Mouse (Mus musculus): ENCODE results near the gene Pard6a.

The Pard6a gene

GRCm38 (mm10) chr8:105702001-105702401, 1.1 kb downstream of the Pard6a start:
- DNase-seq (ENCODE audit: low spot score) = no peak

GRCm38 (mm10) chr8:105702731-105703415, 1.9 kb downstream of the Pard6a start:
- no peak for DNase-seq (ENCODE audit: low spot score)

GRCm38 (mm10) chr8:105704146-105704812, 3.3 kb downstream of the Pard6a start:
- no peak for DNase-seq (ENCODE audit: low spot score)

GRCm38 (mm10) chr8:105704955-105705354, 4.0 kb downstream of the Pard6a start:
- no peak for DNase-seq (ENCODE audit: low spot score)

GRCm38 (mm10) chr8:105706426-105706825, 5.5 kb downstream of the Pard6a start:
- DNase-seq (ENCODE audit: low spot score) = no peak

GRCm38 (mm10) chr8:105707498-105708403, 6.8 kb downstream of the Pard6a start, which contains the start of the genes 4933405L10Rik and Enkd1:
Gene 4933405L10Rik, plus strand, starts transcription at chr8:105707655.
Gene Enkd1, minus strand, starts transcription at chr8:105708210.
- DNase-seq (ENCODE audit: low spot score) = peak; percentile 84

- DNase-seq (ENCODE audit: low spot score) = no peak
Measured at GRCm38 (mm10) chr8:105708675-105709074, 7.7 kb downstream of the Pard6a start.

- no peak for DNase-seq (ENCODE audit: low spot score)
Measured at GRCm38 (mm10) chr8:105709317-105709716, 8.4 kb downstream of the Pard6a start.

- no peak for DNase-seq (ENCODE audit: low spot score)
Measured at GRCm38 (mm10) chr8:105712286-105712685, 11.3 kb downstream of the Pard6a start.

- peak; percentile 86 for DNase-seq (ENCODE audit: low spot score)
Measured at GRCm38 (mm10) chr8:105714139-105714538, 13.2 kb downstream of the Pard6a start.

- DNase-seq (ENCODE audit: low spot score) = no peak
Measured at GRCm38 (mm10) chr8:105715042-105715441, 14.1 kb downstream of the Pard6a start.

- no peak for DNase-seq (ENCODE audit: low spot score)
Measured at GRCm38 (mm10) chr8:105716302-105716945, 15.5 kb downstream of the Pard6a start.

- no peak for DNase-seq (ENCODE audit: low spot score)
Measured at GRCm38 (mm10) chr8:105719637-105720036, 18.7 kb downstream of the Pard6a start.

GRCm38 (mm10) chr8:105722861-105723260, 21.9 kb downstream of the Pard6a start:
- no peak for DNase-seq (ENCODE audit: low spot score)

- no peak for DNase-seq (ENCODE audit: low spot score)
Measured at GRCm38 (mm10) chr8:105725726-105726125, 24.8 kb downstream of the Pard6a start.

- peak; percentile 61 for DNase-seq (ENCODE audit: low spot score)
Measured at GRCm38 (mm10) chr8:105727397-105728124, 26.6 kb downstream of the Pard6a start.

- DNase-seq (ENCODE audit: low spot score) = no peak
Measured at GRCm38 (mm10) chr8:105732186-105732585, 31.2 kb downstream of the Pard6a start.

- DNase-seq (ENCODE audit: low spot score) = no peak
Measured at GRCm38 (mm10) chr8:105739216-105739615, 38.3 kb downstream of the Pard6a start.

- no peak for DNase-seq (ENCODE audit: low spot score)
Measured at GRCm38 (mm10) chr8:105743301-105743700, 42.4 kb downstream of the Pard6a start.

GRCm38 (mm10) chr8:105750606-105751005, 49.7 kb downstream of the Pard6a start:
- no peak for DNase-seq (ENCODE audit: low spot score)

Data from T-cell, adult 2 months (primary cell).